Mouse (Mus musculus): ENCODE measurements at regions not wholly inside any gene's neighbourhood (a gene's known extent, or its start where the extent isn't known, plus 50 kb on each side); places are given as distances from the start of the nearest gene placed in this dataset.
A peak's percentile ranks its signal among the peaks of the same experiment; 100 is the strongest.

DNA sequence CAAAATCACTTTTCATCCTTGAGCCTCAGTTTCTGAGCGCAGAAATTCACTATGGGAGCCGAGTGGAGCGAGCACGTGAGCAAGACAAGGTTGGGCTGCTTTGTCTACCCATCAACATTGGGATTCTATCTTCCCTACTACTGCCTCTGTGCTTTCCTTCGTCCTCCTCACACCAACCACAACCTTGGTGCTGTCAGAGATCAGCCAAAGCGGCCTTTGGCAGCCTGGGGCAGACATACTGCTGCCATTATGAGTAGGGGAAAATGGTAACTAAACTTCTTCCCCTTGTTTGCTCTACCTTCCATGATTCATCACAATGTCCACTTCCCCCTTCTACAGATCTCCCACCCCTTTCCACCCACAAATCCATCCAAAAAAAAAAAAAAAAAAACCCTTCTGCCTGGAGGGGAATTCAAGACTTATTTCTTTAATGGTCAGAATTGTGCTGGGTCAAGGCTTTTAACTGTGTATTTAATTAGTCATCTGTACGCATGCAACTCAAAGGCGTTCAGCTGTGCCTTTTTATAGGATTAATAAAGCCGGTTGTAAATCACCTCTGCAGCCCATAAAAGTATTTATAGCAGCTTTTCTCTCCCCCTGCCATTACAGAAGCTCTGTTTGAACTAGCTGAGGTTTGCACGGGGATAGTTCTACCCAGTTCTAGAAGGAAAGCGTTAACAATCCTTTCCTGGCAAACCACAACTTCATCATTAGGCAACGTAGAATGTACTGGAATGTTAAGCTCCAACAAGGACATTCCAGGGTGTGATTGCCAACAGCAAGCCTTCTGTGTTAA, 340.4 kb downstream of the Pik3r1 start:
- no peak overlapping the region for H3K27ac ChIP-seq
- H3K4me3 ChIP-seq, result no peak overlapping the region
- TF ChIP-seq CTCF (conservative IDR thresholded peaks at IDR 0.05), result no peak
- no peak for DNase-seq (ENCODE audit: low spot score in 2 of 2)

DNA sequence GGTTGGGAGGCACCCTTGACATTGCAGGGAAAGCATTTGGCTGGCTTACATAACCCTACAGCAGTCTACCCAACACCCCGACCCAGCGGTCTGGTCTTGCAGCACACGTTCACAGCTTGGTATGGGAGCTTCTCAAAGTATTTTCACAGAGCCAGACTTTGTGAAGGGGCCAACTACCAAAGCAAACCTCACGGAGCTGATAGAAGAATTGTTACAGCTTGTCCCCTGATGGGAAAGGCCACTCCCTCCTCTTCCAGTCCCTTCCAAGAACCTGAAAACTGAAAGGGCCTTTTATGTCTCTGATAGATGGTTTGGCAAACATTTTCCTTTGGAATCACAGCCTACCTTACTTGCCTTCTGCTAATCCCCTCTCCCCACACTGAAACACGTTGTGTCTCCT, 341.6 kb downstream of the Pik3r1 start:
- no peak overlapping the region for H3K27ac ChIP-seq
- no peak for DNase-seq (ENCODE audit: low spot score in 2 of 2)
- no peak for TF ChIP-seq CTCF (conservative IDR thresholded peaks at IDR 0.05)
- no peak overlapping the region for H3K4me3 ChIP-seq

DNA sequence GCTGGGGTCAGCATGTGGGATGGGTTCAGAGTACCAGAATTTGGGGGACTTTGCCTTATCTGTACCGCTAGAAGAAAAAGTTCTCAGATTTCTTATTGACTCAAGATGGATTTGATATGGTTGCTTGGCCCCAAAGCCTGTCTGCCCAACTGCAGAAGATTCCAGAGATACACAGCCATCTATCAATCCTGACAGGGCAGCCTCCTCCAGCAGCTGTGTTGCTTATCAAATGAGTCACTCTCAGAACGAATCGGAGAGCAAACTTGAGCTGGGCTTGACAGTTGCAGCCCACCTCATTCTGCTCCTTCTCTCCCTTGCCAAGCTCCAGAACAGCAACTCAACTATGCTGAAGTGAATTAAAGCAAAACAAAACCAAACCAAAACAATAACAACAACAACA, 345.9 kb downstream of the Pik3r1 start:
- DNase-seq (ENCODE audit: low spot score in 2 of 2), result peak in 1 of 2 experiments; percentile 12
- H3K4me3 ChIP-seq, result no peak overlapping the region
- TF ChIP-seq CTCF (conservative IDR thresholded peaks at IDR 0.05), result no peak
- no peak overlapping the region for H3K27ac ChIP-seq

DNA sequence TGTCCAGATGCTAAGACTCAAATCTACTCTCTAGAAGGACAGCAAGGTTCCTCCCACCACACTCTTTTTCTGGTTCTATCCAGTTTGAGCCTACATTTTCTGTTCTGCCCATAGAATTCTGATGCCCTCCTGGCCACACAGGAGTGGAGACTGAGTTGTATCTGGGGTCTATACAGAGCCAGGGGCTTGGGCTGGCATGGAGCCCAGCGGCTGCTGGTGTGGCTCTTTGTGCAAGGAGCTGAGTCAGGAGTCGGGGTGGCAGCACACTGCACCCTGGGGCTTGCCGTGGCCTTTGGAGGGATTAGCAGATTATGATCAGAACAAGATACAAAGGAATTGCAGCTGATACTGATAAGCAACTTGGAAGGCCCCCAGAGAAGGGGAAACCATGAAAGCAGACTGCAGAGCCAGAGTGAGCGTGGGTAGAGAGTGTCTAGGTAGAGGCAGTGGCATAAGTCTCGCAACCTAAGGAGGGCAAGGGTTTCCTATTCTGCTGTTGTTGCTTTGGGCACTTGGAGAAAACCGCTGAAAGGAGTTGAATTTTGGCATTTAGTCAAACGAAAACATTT, 348.5 kb downstream of the Pik3r1 start:
- no peak overlapping the region for H3K4me3 ChIP-seq
- no peak for TF ChIP-seq CTCF (conservative IDR thresholded peaks at IDR 0.05)
- no peak for DNase-seq (ENCODE audit: low spot score in 2 of 2)

DNA sequence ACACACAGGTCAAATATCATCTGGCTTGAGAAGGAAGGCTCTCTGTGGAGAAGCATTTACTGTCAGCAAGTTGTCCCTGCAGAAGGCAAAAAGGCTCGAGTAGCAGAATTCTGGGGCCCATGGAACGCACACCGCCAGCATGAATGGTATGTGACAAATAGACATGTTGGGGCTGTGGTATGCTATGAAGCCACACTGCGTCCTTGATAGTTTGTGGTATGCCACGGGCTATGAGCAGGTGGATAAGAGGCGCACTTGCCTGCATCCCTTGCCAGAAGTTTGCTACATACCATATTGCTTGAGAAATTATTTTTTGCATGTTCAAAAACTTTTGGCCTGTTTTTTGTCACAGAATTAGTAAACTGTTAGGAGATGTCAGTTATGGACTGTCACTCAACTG, 349.7 kb downstream of the Pik3r1 start:
- no peak overlapping the region for H3K4me3 ChIP-seq
- TF ChIP-seq CTCF (conservative IDR thresholded peaks at IDR 0.05), result no peak
- no peak for DNase-seq (ENCODE audit: low spot score in 2 of 2)
- H3K27ac ChIP-seq, result no peak overlapping the region

More for the DNA sequence above, 348.5 kb downstream of the Pik3r1 start:
- H3K27ac ChIP-seq, result no peak overlapping the region

DNA sequence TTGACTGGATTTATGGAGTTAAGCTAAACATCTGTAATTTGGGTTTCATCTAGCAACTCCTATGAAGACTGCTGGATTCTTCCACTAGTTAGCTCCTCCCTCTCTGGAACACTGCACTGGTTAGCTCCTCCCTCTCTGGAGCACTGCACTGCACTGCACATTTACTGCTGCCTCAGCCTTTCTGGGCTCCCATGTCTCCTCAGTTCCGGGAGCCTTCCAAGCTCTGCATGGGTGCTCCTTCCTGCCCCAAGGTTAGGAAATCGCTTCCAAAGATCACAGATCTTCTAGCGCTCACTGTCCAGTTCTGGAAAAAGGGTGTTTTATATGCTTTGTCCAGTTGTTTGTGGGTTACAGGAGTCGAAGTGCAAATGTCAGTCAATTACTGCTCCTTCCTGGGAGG, 359.1 kb downstream of the Pik3r1 start:
- no peak for DNase-seq (ENCODE audit: low spot score in 2 of 2)
- H3K4me3 ChIP-seq, result no peak overlapping the region
- no peak overlapping the region for H3K27ac ChIP-seq
- no peak for TF ChIP-seq CTCF (conservative IDR thresholded peaks at IDR 0.05)

DNA sequence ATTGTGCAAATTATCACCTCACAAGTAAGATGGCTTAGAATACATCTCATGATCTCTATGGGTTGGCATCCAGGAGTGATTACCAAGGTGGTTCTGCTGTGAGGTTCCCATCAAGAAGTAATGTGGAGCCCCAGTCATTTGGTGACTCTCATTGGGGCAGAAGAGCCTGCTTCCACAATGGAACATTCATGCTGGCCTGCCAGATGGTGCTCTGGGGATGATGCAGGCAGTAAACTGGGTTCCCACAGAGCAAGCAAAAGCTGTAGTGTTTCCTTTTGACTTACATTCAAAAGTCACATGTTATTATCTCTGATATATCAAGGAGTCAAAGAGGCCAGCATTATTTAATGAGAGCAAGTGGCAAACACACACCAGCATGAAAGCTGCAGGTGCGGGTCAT, 360.4 kb downstream of the Pik3r1 start:
- TF ChIP-seq CTCF (conservative IDR thresholded peaks at IDR 0.05), result no peak
- H3K27ac ChIP-seq, result no peak overlapping the region
- no peak overlapping the region for H3K4me3 ChIP-seq
- peak in 1 of 2 experiments; percentile 11 for DNase-seq (ENCODE audit: low spot score in 2 of 2)

DNA sequence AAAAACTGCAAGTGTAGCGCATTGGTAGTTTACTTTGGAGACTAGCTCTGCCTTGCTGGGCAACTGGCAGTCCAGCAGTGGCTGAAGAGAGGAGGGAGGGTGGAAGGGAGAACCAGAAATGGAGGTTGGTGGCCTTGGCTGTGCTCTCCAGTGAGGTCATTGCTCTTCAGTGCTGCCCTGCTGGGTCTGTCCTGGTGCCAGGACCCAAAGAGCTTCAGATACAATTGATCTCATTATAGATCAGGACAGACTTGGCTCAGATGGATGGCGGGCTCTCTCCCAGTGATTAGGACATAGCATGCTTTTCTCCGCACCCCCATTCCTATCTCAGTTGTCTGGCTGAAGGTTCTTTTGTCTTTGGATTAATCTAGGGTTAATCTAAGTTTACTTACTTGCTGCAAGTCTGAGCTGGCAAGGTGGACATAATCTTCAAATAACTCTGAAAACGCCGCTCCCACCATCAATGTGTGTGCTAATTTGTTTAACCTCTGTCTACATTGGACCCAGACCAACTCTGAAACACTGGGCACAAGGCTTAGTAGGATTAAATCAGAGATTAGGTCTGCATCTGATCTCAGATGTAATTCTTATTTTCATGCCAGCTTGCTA, 394.3 kb downstream of the Pik3r1 start:
- H3K4me3 ChIP-seq, result no peak overlapping the region
- no peak overlapping the region for H3K27ac ChIP-seq
- peak in 1 of 2 experiments; percentile 7 for DNase-seq (ENCODE audit: low spot score in 2 of 2)
- TF ChIP-seq CTCF (conservative IDR thresholded peaks at IDR 0.05), result no peak

DNA sequence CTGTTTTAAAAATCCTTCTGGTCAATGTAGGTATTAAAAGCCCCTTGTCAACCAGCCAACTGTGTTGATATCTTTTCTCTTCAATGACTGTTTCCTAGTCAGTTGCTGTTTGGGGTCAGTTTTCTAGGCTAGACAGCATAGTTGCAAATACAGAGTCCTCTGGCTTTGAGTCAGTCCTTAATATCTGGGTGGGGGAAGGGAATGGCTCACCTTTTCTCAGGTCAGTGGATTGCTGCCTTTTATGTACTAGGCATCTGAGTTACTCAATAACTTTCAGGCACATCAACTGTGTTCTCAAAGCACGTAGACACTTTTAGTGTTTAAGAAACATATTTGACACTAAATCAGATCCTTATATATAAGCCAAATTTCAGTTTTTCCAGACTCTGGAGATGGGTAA, 396.1 kb downstream of the Pik3r1 start:
- no peak overlapping the region for H3K27ac ChIP-seq
- H3K4me3 ChIP-seq, result no peak overlapping the region
- DNase-seq (ENCODE audit: low spot score in 2 of 2), result no peak
- TF ChIP-seq CTCF (conservative IDR thresholded peaks at IDR 0.05), result no peak

DNA sequence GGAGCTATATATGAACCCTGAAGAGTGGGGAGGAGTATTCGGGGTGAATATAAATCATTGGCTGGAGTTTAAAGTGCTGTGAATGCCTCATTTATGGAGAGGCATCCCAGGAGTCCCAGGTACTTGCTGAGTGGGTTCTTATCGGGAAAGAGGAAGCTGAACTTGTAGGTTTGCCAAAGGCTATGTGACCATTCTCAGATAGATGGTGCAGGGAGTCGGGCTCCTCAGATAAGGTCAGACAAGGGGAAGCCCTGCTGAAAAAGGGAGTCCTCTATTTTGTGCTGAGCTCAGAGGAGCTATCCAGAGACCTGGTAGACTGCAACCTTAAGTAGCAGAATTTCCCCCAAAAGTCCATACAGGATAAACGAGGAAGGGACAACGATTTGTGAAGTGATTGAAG, 399.8 kb downstream of the Pik3r1 start:
- H3K27ac ChIP-seq, result no peak overlapping the region
- no peak for TF ChIP-seq CTCF (conservative IDR thresholded peaks at IDR 0.05)
- H3K4me3 ChIP-seq, result no peak overlapping the region
- DNase-seq (ENCODE audit: low spot score in 2 of 2), result no peak

DNA sequence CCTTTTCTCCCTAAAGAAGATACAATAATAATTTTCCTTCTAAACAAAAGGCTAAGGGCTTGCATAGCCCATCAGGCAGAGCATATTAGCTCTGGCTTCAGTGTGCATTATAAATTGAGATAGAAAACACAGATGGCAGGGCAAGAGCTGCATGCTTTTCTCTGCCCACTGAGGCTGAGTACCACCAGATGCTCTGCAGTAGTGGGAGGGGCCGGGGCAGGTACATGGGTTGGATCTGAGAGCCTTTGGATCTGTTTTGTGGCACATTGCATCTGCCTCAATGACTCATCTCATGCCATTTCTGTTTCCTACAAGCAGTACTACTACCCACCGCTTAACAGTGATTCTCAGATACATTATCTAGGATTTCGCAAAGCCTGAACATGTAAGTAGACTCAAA, 412.7 kb downstream of the Pik3r1 start:
- DNase-seq (ENCODE audit: low spot score in 2 of 2), result peak; percentile 20 to 21
- Histone ChIP-seq H3K4me3 (no peak overlapping the region), H3K27ac (peak overlapping the region; percentile 36; the same call in 1 of the 2 replicates)
- TF ChIP-seq CTCF (conservative IDR thresholded peaks at IDR 0.05), result peak; percentile 37

DNA sequence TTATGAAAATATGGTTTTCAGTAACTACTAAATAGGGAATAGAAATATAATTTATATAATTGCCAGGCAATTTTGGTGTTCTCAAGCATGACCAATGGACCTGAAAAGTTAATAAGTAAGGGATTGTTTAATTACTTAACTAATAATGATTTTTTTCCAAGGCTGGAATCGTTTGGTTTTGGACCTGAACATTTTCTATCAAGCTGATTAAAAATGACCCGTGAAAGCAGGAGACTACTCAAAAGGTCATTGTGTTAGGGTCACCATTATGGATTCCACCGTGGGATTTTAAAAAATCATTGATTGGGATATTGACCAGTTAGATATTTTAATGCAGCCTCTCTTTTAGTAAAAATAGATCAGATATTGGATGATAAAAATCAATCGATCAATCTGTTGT, 416.9 kb downstream of the Pik3r1 start:
- H3K4me3 ChIP-seq, result no peak overlapping the region
- TF ChIP-seq CTCF (conservative IDR thresholded peaks at IDR 0.05), result no peak
- no peak for DNase-seq (ENCODE audit: low spot score in 2 of 2)
- H3K27ac ChIP-seq, result no peak overlapping the region

DNA sequence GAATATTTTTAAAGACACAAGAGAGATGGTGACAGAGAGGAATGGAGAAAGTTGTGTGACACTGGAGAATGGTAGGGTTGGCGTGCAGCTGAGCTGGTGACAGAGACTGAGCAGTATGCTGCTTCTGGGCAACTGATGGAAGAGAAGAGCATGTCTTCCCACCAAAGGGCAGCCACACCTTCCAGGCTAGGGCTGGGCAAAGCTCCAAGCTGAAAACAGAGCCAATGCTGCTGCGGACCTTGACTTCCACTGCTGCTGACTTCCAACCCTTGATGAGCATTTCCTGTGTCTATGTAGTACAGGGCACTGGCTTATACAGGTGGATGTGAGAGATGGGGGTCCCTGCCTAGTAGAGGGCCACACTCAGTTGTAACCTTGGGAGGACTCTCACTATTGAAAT, 418.7 kb downstream of the Pik3r1 start:
- Histone ChIP-seq H3K27ac (no peak overlapping the region), H3K4me3 (no peak overlapping the region)
- DNase-seq (ENCODE audit: low spot score in 2 of 2), result no peak
- no peak for TF ChIP-seq CTCF (conservative IDR thresholded peaks at IDR 0.05)
